Comparison of ENCODE assay signal across 25 mouse cellular contexts in genomic region chr17:23850028-23850427, GRCm38 (mm10). TPM values are rescaled to one million over a fixed set of nuclear protein-coding genes. Genes with fewer than 3 reads are reported as not detected.
A peak's percentile ranks its signal among the peaks of the same experiment; 100 is the strongest.
DNase-seq lines count a peak whose midpoint lies in the region; ATAC-seq and TF ChIP-seq lines count a peak whose summit lies in the region.
"Had no signal": no experiment of that assay in that cellular context is flagged by ENCODE, and none has a peak within 500 bp of the region (broad histone marks: within the 10 kb centered on the region; RNA-seq: fewer than 3 reads in every experiment).

No protein-coding gene starts in this region.

- no peak for DNase-seq in kidney, adult 2 months
- DNase-seq in kidney, adult 11 months: no peak
- no peak for DNase-seq in midbrain, postnatal 0 days (ENCODE audit: low spot score)
- DNase-seq in Patski (ENCODE audit: low read depth, low spot score): no peak
- DNase-seq in splenic B cell, adult 2 months (ENCODE audit: low read depth, low spot score): peak; percentile 37
- no peak for DNase-seq in cerebellum, adult 11-12 months
- DNase-seq in B cell, adult 2 months: no peak
- DNase-seq: cerebellum, postnatal 36 days; kidney, adult 18-20 months; kidney, postnatal 36 days; right cerebral cortex, postnatal 25 days had no signal

- no peaks in the 10 kb centered on the region for H3K27me3 ChIP-seq in kidney, adult 2 months (replicated peaks; ENCODE audit: control insufficient read depth, insufficient read depth, low read length)
- H3K27me3 ChIP-seq in midbrain, postnatal 0 days (ENCODE audit: insufficient read depth, low read length): no peaks in the 10 kb centered on the region
- H3K27me3 ChIP-seq in midbrain, embryonic 13.5 days: 0 out of 2 replicates have a peak, but pooled peaks cover 3% of the 10 kb centered on the region
- no peaks in the 10 kb centered on the region for H3K27me3 ChIP-seq in Patski
- no peaks in the 10 kb centered on the region for H3K27me3 ChIP-seq in splenic B cell, adult 2 months (ENCODE audit: control insufficient read depth, insufficient read depth, low read length, poor library complexity, severe bottlenecking)
- H3K27me3 ChIP-seq: hindbrain, embryonic 13.5 days; limb, embryonic 15.5 days had no signal

- no peaks in the 10 kb centered on the region for H3K36me3 ChIP-seq in kidney, adult 2 months (ENCODE audit: control insufficient read depth, insufficient read depth, low read length)
- H3K36me3 ChIP-seq in midbrain, postnatal 0 days (ENCODE audit: insufficient read depth, low read length): no peaks in the 10 kb centered on the region
- no peaks in the 10 kb centered on the region for H3K36me3 ChIP-seq in midbrain, embryonic 13.5 days
- no peaks in the 10 kb centered on the region for H3K36me3 ChIP-seq in splenic B cell, adult 2 months (ENCODE audit: control insufficient read depth, insufficient read depth, low read length, poor library complexity, severe bottlenecking)
- H3K36me3 ChIP-seq: embryonic facial prominence, embryonic 10.5 days; hindbrain, embryonic 13.5 days; limb, embryonic 15.5 days; neural tube, embryonic 12.5 days had no signal

- H3K4me2 ChIP-seq in midbrain, postnatal 0 days (ENCODE audit: low read depth, low read length, poor library complexity, severe bottlenecking): no peak overlapping the region
- H3K4me2 ChIP-seq in midbrain, embryonic 13.5 days (replicated peaks): no peak overlapping the region
- H3K4me2 ChIP-seq: hindbrain, embryonic 13.5 days; limb, embryonic 15.5 days; neural tube, embryonic 12.5 days had no signal

- no peaks in the 10 kb centered on the region for H3K4me1 ChIP-seq in kidney, adult 2 months (ENCODE audit: control insufficient read depth, insufficient read depth, low read length)
- no peaks in the 10 kb centered on the region for H3K4me1 ChIP-seq in midbrain, postnatal 0 days (ENCODE audit: insufficient read depth, low read length)
- H3K4me1 ChIP-seq in midbrain, embryonic 13.5 days (replicated peaks): no peaks in the 10 kb centered on the region
- H3K4me1 ChIP-seq: embryonic facial prominence, embryonic 10.5 days; hindbrain, embryonic 13.5 days; limb, embryonic 15.5 days; neural tube, embryonic 12.5 days had no signal

- H3K27ac ChIP-seq in kidney, adult 2 months (ENCODE audit: insufficient read depth, low read depth, low read length): no peak overlapping the region
- H3K27ac ChIP-seq in midbrain, postnatal 0 days (ENCODE audit: low read depth, low read length): no peak overlapping the region
- H3K27ac ChIP-seq in midbrain, embryonic 13.5 days: no peak overlapping the region
- H3K27ac ChIP-seq: embryonic facial prominence, embryonic 10.5 days; hindbrain, embryonic 13.5 days; limb, embryonic 15.5 days; neural tube, embryonic 12.5 days had no signal

- no peak for ATAC-seq in midbrain, postnatal 0 days (ENCODE audit: low FRiP score)
- ATAC-seq in midbrain, embryonic 13.5 days: no peak
- no peak for ATAC-seq in Patski
- ATAC-seq: forebrain, embryonic 14.5 days had no signal

- no peak overlapping the region for H3K9ac ChIP-seq in midbrain, postnatal 0 days (replicated peaks; ENCODE audit: low read length, poor library complexity, severe bottlenecking)
- no peak overlapping the region for H3K9ac ChIP-seq in midbrain, embryonic 13.5 days (replicated peaks)
- H3K9ac ChIP-seq: hindbrain, embryonic 13.5 days; limb, embryonic 15.5 days; neural tube, embryonic 12.5 days had no signal

- in situ Hi-C loops in Patski (cut with MboI; ENCODE audit: low pct_unique_long_range_greater_than_20kb): no loop called here

- 70% methylated on average over 2 of the region's 2 CpGs for WGBS in kidney, adult 2 months
- 53% methylated on average over 2 of the region's 2 CpGs for WGBS in midbrain, postnatal 0 days
- 60% methylated on average over 2 of the region's 2 CpGs for WGBS in midbrain, embryonic 13.5 days

- TF ChIP-seq POLR2A in kidney, adult 2 months (IDR thresholded peaks at IDR 0.05; ENCODE audit: low read depth, low read length): no peak

- H3K4me3 ChIP-seq in kidney, adult 2 months (ENCODE audit: insufficient read depth, low read depth, low read length): no peak overlapping the region
- no peak overlapping the region for H3K4me3 ChIP-seq in midbrain, postnatal 0 days (ENCODE audit: low read depth, low read length)
- H3K4me3 ChIP-seq in midbrain, embryonic 13.5 days (replicated peaks): no peak overlapping the region
- H3K4me3 ChIP-seq: embryonic facial prominence, embryonic 10.5 days; hindbrain, embryonic 13.5 days; limb, embryonic 15.5 days; neural tube, embryonic 12.5 days had no signal

- CTCF ChIA-PET in Patski (lab: Charles Lee): interaction anchor here (1.4 to 2.6 kb wide), 2 partner anchors 20 to 25 kb away, joined by 4 to 9 read pairs; partner anchors contain the start of gene Elob

- POLR2A ChIA-PET in Patski (lab: Charles Lee): no interaction called here

- TF ChIP-seq CTCF in kidney, adult 2 months (conservative IDR thresholded peaks at IDR 0.05; ENCODE audit: insufficient read depth, insufficient read length, low read depth, low read length): 0 out of 2 replicates have a peak, but pooled peaks have one; percentile 22
- peak; percentile 41 for TF ChIP-seq CTCF in midbrain, postnatal 0 days (IDR thresholded peaks at IDR 0.05)
- peak; percentile 31 for TF ChIP-seq CTCF in Patski (IDR thresholded peaks at IDR 0.05)

- no peaks in the 10 kb centered on the region for H3K9me3 ChIP-seq in midbrain, postnatal 0 days (ENCODE audit: low read length)
- H3K9me3 ChIP-seq in midbrain, embryonic 13.5 days: no peaks in the 10 kb centered on the region
- H3K9me3 ChIP-seq: embryonic facial prominence, embryonic 10.5 days; hindbrain, embryonic 13.5 days; limb, embryonic 15.5 days; neural tube, embryonic 12.5 days had no signal

RNA-seq across cellular contexts. Expression of gene Prss41, which starts 6.1 kb away (rescaled TPM):
- polyA plus RNA-seq in kidney, adult 2 months (2012; rRNA removed): 0.08 and 0.16 TPM in 2 replicates
- total RNA-seq in midbrain, postnatal 0 days (2014; rRNA removed): 0.11 and 1.8 TPM in 2 replicates
- 1.3 and 2.2 TPM in 2 replicates for polyA plus RNA-seq in midbrain, postnatal 0 days (2015; fragmentation: Nextera tagmentation; extraction: Ambion mirVana)
- 0.94 and 1.5 TPM in 2 replicates for polyA plus RNA-seq in midbrain, embryonic 13.5 days (2015; fragmentation: Nextera tagmentation; extraction: Ambion mirVana)
- 0.35 TPM for polyA plus RNA-seq in Patski (2021)
- total RNA-seq: megakaryocyte-erythroid progenitor cell, adult 5-6 weeks had no signal

RNA-seq across cellular contexts. Expression of gene Prss32, which starts 6.4 kb away (rescaled TPM):
- not detected in 2 replicates for polyA plus RNA-seq in kidney, adult 2 months (2012; rRNA removed)
- total RNA-seq in midbrain, postnatal 0 days (2014; rRNA removed): not detected in 2 replicates
- polyA plus RNA-seq in midbrain, postnatal 0 days (2015; fragmentation: Nextera tagmentation; extraction: Ambion mirVana): 0.23 and 0.60 TPM in 2 replicates
- polyA plus RNA-seq in midbrain, embryonic 13.5 days (2015; fragmentation: Nextera tagmentation; extraction: Ambion mirVana): not detected in 2 replicates
- 0.45 TPM for polyA plus RNA-seq in Patski (2021)
- total RNA-seq: adrenal gland, adult 18-20 months; megakaryocyte-erythroid progenitor cell, adult 5-6 weeks had no signal
- polyA plus RNA-seq: forebrain, embryonic 14.5 days; hindbrain, embryonic 13.5 days; limb, embryonic 15.5 days; lung, embryonic 16.5 days; neural tube, embryonic 12.5 days had no signal

RNA-seq across cellular contexts. Expression of gene Prss33, which starts 14.2 kb away (rescaled TPM):
- not detected in 2 replicates for polyA plus RNA-seq in kidney, adult 2 months (2012; rRNA removed)
- total RNA-seq in midbrain, postnatal 0 days (2014; rRNA removed): not detected in 2 replicates
- 0.17 TPM in 1 of 2 replicates, not detected in the other for polyA plus RNA-seq in midbrain, postnatal 0 days (2015; fragmentation: Nextera tagmentation; extraction: Ambion mirVana)
- 0.30 and 0.36 TPM in 2 replicates for polyA plus RNA-seq in midbrain, embryonic 13.5 days (2015; fragmentation: Nextera tagmentation; extraction: Ambion mirVana)
- not detected for polyA plus RNA-seq in Patski (2021)
- total RNA-seq: adrenal gland, adult 18-20 months; layer of hippocampus, postnatal 14 days; left cerebral cortex, postnatal 14 days; megakaryocyte-erythroid progenitor cell, adult 5-6 weeks had no signal
- polyA plus RNA-seq: forebrain, embryonic 14.5 days; heart, embryonic 16.5 days; limb, embryonic 15.5 days; lung, embryonic 16.5 days; neural tube, embryonic 12.5 days; urinary bladder, adult 2 months had no signal

RNA-seq across cellular contexts. Expression of gene Prss21, which starts 17.8 kb away (rescaled TPM):
- polyA plus RNA-seq in kidney, adult 2 months (2012; rRNA removed): 0.14 TPM in 2 replicates
- not detected in 2 replicates for total RNA-seq in midbrain, postnatal 0 days (2014; rRNA removed)
- polyA plus RNA-seq in midbrain, postnatal 0 days (2015; fragmentation: Nextera tagmentation; extraction: Ambion mirVana): not detected in 2 replicates
- polyA plus RNA-seq in midbrain, embryonic 13.5 days (2015; fragmentation: Nextera tagmentation; extraction: Ambion mirVana): not detected in 2 replicates
- polyA plus RNA-seq in Patski (2021): not detected
- total RNA-seq: adrenal gland, adult 18-20 months; ES-E14; layer of hippocampus, postnatal 14 days; left cerebral cortex, postnatal 14 days; megakaryocyte-erythroid progenitor cell, adult 5-6 weeks had no signal
- polyA plus RNA-seq: embryonic facial prominence, embryonic 10.5 days; forebrain, embryonic 14.5 days; heart, embryonic 16.5 days; hindbrain, embryonic 13.5 days; limb, embryonic 15.5 days; lung, embryonic 16.5 days; neural tube, embryonic 12.5 days; urinary bladder, adult 2 months had no signal

RNA-seq across cellular contexts. Expression of gene Elob, which starts 21.1 kb away (rescaled TPM):
- polyA plus RNA-seq in kidney, adult 2 months (2012; rRNA removed): 687 and 762 TPM in 2 replicates
- 1,027 and 1,129 TPM in 2 replicates for total RNA-seq in midbrain, postnatal 0 days (2014; rRNA removed)
- polyA plus RNA-seq in midbrain, postnatal 0 days (2015; fragmentation: Nextera tagmentation; extraction: Ambion mirVana): 1,525 and 1,526 TPM in 2 replicates
- 1,286 and 1,324 TPM in 2 replicates for polyA plus RNA-seq in midbrain, embryonic 13.5 days (2015; fragmentation: Nextera tagmentation; extraction: Ambion mirVana)
- polyA plus RNA-seq in Patski (2021): 610 TPM
